Mouse (Mus musculus) C2C12 (cell line): Measurements from ENCODE around the gene Babam2. TPM values are rescaled to one million over a fixed set of nuclear protein-coding genes. Genes with fewer than 3 reads are reported as not detected.

Experiments
- H3K27me3 ChIP-seq: one replicate; pipeline ENCODE4 v1.6.1; 2011; ENCODE audit not compliant: control insufficient read depth, insufficient read depth, insufficient read length
- H3K36me3 ChIP-seq: one replicate; pipeline ENCODE4 v1.6.1; 2011; ENCODE audit not compliant: control insufficient read depth, insufficient read depth
- H3K4me3 ChIP-seq: one replicate; pipeline ENCODE4 v1.5.1; 2011; ENCODE audit warnings: mild to moderate bottlenecking, control low read depth; ENCODE audit not compliant: poor library complexity, insufficient read depth, severe bottlenecking
- H3K79me2 ChIP-seq: one replicate; pipeline ENCODE4 v1.6.1; 2011; ENCODE audit not compliant: control insufficient read depth, insufficient read depth
- H3K79me3 ChIP-seq: one replicate; pipeline ENCODE4 v1.6.1; 2011; ENCODE audit warnings: low read depth, control low read depth
- H3ac ChIP-seq: one replicate; pipeline ENCODE3; 2011; ENCODE audit warnings: low read depth; ENCODE audit not compliant: control insufficient read depth, insufficient read length
- CEBPB ChIP-seq: IDR thresholded peaks from one replicate; pipeline ENCODE4 v1.6.1; 2011; ENCODE audit warnings: low read depth, mild to moderate bottlenecking, control low read depth, moderate library complexity
- CTCF ChIP-seq: IDR thresholded peaks from one replicate; pipeline ENCODE4 v1.5.1; 2011; ENCODE audit not compliant: control insufficient read depth, insufficient read depth, insufficient read length
- FOSL1 ChIP-seq: IDR thresholded peaks from one replicate; pipeline ENCODE4 v1.8.0; 2011; ENCODE audit warnings: mild to moderate bottlenecking, low read length; ENCODE audit not compliant: poor library complexity, insufficient read depth, severe bottlenecking
- MAX ChIP-seq: IDR thresholded peaks from one replicate; pipeline ENCODE4 v1.6.1; 2011; ENCODE audit warnings: mild to moderate bottlenecking, control low read depth
- MYOD1 ChIP-seq: IDR thresholded peaks from one replicate; pipeline ENCODE4 v1.6.1; 2011; ENCODE audit warnings: low read depth; ENCODE audit not compliant: control insufficient read depth, insufficient read length
- MYOG ChIP-seq: IDR thresholded peaks from one replicate; pipeline ENCODE4 v1.6.1; 2011; ENCODE audit not compliant: control insufficient read depth, insufficient read length; ENCODE audit errors: extremely low read depth
- USF1 ChIP-seq: IDR thresholded peaks from one replicate; pipeline ENCODE4 v1.6.1; 2011; ENCODE audit warnings: low read depth, mild to moderate bottlenecking, control low read depth, moderate library complexity
- polyA plus RNA-seq: library from polyadenylated mRNA; unstranded; fragments of >200 nt; fragmentation: generic; extraction: Trizol; gene quantifications from one replicate; pipeline ENCODE4 v1.2.1, GENCODE M21; 2012; ENCODE audit warnings: missing spikeins

Gene Babam2
- polyA plus RNA-seq, 1 experiment, result 36.0 TPM

- no peak for TF ChIP-seq MAX
- no peak for TF ChIP-seq CTCF
- TF ChIP-seq MYOD1, result no peak
- TF ChIP-seq CEBPB, result no peak
- TF ChIP-seq FOSL1, result no peak
- TF ChIP-seq MYOG, result no peak
- no peak for TF ChIP-seq USF1
- Histone ChIP-seq H3ac (no peak overlapping the region), H3K4me3 (no peak overlapping the region), H3K27me3 (no peaks in the 10 kb centered on the region), H3K79me3 (no peaks in the 10 kb centered on the region), H3K36me3 (no peaks in the 10 kb centered on the region), H3K79me2 (no peaks in the 10 kb centered on the region)
Measured at GRCm38 (mm10) chr5:31827896-31828295, 130.4 kb downstream of the Babam2 start.

DNA sequence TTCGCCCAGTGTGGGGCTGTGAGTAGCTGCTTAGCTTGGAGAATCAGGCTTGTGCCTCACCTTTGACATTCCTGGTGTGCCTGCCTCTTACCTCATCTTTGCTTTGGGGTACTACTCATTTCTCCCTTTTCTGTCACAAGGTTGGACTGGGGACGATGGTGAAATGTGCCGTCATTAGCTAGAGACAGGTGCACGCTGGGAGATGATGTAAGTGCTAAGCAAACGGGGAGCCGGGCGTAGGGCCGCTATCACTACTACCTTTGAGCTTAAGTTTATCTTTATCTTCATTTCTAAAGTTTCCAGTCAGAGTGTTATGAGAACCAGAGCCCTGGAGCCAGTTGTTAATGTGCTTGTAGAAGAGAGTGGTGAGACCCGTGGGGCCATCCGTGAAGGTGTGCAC, 131.3 kb downstream of the Babam2 start:
- Histone ChIP-seq H3K4me3 (no peak overlapping the region), H3K79me2 (no peaks in the 10 kb centered on the region), H3K27me3 (no peaks in the 10 kb centered on the region), H3K36me3 (no peaks in the 10 kb centered on the region), H3ac (no peak overlapping the region), H3K79me3 (no peaks in the 10 kb centered on the region)
- no peak for TF ChIP-seq CTCF
- TF ChIP-seq MYOG, result no peak
- TF ChIP-seq MYOD1, result no peak
- TF ChIP-seq CEBPB, result no peak
- no peak for TF ChIP-seq FOSL1
- no peak for TF ChIP-seq USF1
- no peak for TF ChIP-seq MAX

- no peaks in the 10 kb centered on the region for H3K79me3 ChIP-seq
- H3ac ChIP-seq, result no peak overlapping the region
- H3K36me3 ChIP-seq, result no peaks in the 10 kb centered on the region
- H3K79me2 ChIP-seq, result no peaks in the 10 kb centered on the region
- H3K27me3 ChIP-seq, result no peaks in the 10 kb centered on the region
- TF ChIP-seq USF1, result no peak
- no peak for TF ChIP-seq CEBPB
- no peak for TF ChIP-seq MAX
- no peak for TF ChIP-seq MYOD1
- no peak for TF ChIP-seq MYOG
- TF ChIP-seq FOSL1, result no peak
- no peak for TF ChIP-seq CTCF
- no peak overlapping the region for H3K4me3 ChIP-seq
Measured at GRCm38 (mm10) chr5:31829588-31829987, 132.1 kb downstream of the Babam2 start.

DNA sequence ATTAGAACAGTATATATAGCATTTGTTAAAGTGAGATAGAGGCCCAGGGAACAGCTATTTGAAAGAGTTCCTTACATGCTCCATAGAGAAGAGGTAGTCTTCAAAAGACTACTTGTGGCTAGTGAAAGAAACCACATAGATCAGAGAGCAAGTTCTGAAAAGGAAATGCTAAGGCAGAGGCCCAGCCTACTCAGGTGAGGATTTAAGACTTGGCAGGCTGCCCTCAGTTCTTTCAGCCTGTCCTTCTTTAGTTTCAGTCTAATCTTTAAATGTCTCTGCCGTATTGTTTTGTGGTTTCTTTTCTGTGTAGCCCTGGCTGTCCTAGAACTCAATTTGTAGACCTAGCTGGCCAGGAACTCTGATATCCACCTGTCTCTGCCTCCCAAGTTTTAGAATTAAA, 134.1 kb downstream of the Babam2 start:
- Histone ChIP-seq H3ac (no peak overlapping the region), H3K79me2 (no peaks in the 10 kb centered on the region), H3K27me3 (no peaks in the 10 kb centered on the region), H3K4me3 (no peak overlapping the region), H3K36me3 (no peaks in the 10 kb centered on the region), H3K79me3 (no peaks in the 10 kb centered on the region)
- TF ChIP-seq MYOG (no peak), FOSL1 (no peak), USF1 (no peak), MAX (no peak), CEBPB (no peak), MYOD1 (no peak), CTCF (no peak)

DNA sequence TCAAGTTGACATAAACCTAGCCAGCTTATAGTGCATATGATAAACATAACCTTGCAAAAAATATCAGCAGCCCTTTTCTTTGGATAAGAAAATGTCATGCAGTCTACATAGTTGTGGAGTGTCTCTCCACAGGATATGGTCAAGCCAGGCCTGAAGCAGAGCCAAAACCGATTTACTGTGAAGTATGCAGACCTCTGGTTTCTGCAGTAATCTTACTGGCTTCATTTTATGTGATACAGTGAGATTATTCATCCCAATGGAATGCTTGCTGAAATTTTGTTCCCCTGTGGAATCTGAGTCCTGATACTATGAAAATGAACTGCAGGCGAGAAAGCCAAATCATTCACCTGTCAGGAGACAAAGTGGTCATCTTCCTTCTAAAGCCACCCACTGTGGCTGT, 138.2 kb downstream of the Babam2 start:
- Histone ChIP-seq H3K4me3 (no peak overlapping the region), H3K79me2 (no peaks in the 10 kb centered on the region), H3K79me3 (no peaks in the 10 kb centered on the region), H3K27me3 (no peaks in the 10 kb centered on the region), H3ac (no peak overlapping the region), H3K36me3 (no peaks in the 10 kb centered on the region)
- TF ChIP-seq CEBPB, result no peak
- TF ChIP-seq MYOG, result no peak
- no peak for TF ChIP-seq CTCF
- peak; percentile 1 for TF ChIP-seq MAX
- no peak for TF ChIP-seq USF1
- no peak for TF ChIP-seq FOSL1

DNA sequence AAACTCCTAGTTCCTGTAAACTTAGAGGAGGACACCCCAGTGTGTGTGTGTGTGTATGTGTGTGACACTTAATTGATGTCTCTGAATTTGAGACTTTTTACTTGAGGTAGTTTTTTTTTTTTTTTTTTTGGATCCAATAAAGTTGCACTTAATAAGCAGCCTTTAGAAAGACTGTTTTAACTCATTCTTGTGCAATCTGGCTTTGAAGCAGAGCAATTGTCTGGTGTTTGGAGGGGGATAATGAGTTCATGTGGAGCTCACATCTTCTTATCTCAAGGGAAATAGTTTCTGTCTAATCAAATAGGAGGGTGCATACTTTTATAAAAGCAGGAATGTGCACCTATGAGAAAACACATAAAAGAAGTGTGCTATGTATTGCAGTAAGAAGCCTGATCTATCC, 142.5 kb downstream of the Babam2 start:
- Histone ChIP-seq H3K79me2 (no peaks in the 10 kb centered on the region), H3K79me3 (no peaks in the 10 kb centered on the region), H3ac (no peak overlapping the region), H3K4me3 (no peak overlapping the region), H3K27me3 (no peaks in the 10 kb centered on the region), H3K36me3 (peaks cover 4% of the 10 kb centered on the region)
- TF ChIP-seq MYOG, result no peak
- no peak for TF ChIP-seq MAX
- TF ChIP-seq FOSL1, result no peak
- no peak for TF ChIP-seq CTCF
- no peak for TF ChIP-seq USF1
- TF ChIP-seq MYOD1, result no peak
- no peak for TF ChIP-seq CEBPB
